Mouse (Mus musculus) ovary, postnatal 36 days (tissue): ENCODE measurements around the gene Sox8.

Source experiments
- DNase-seq: peaks from one replicate; pipeline ENCODE4 v3.0.0; 2022; ENCODE audit warnings: low spot score, mixed read lengths

Sox8 gene

GRCm38 (mm10) chr17:25570648-25571452 is at the start of gene Sox8:
Sox8 (minus strand) TSS chr17:25570686.
- peak; percentile 84 for DNase-seq

- peak; percentile 21 for DNase-seq
Measured at GRCm38 (mm10) chr17:25618508-25619056, 48.1 kb upstream of the Sox8 start.

GRCm38 (mm10) chr17:25614723-25615510 is 44.4 kb upstream of the Sox8 start:
- no peak for DNase-seq

GRCm38 (mm10) chr17:25613323-25613722 is 42.8 kb upstream of the Sox8 start:
- DNase-seq, result no peak

- DNase-seq, result no peak
Measured at GRCm38 (mm10) chr17:25612537-25612936, 42.1 kb upstream of the Sox8 start.

- peak; percentile 18 for DNase-seq
Measured at GRCm38 (mm10) chr17:25610151-25610550, 39.7 kb upstream of the Sox8 start.

GRCm38 (mm10) chr17:25609506-25609828 is 39.0 kb upstream of the Sox8 start:
- DNase-seq, result no peak

GRCm38 (mm10) chr17:25608821-25609505 is 38.5 kb upstream of the Sox8 start:
- no peak for DNase-seq

GRCm38 (mm10) chr17:25608137-25608785 is 37.8 kb upstream of the Sox8 start:
- DNase-seq, result no peak

GRCm38 (mm10) chr17:25604234-25604633 is 33.7 kb upstream of the Sox8 start:
- DNase-seq, result no peak

GRCm38 (mm10) chr17:25602366-25602765 is 31.9 kb upstream of the Sox8 start:
- no peak for DNase-seq

- DNase-seq, result no peak
Measured at GRCm38 (mm10) chr17:25597537-25597936, 27.1 kb upstream of the Sox8 start.

GRCm38 (mm10) chr17:25595495-25595894 is 25.0 kb upstream of the Sox8 start:
- DNase-seq, result no peak

GRCm38 (mm10) chr17:25593411-25594261 is 23.1 kb upstream of the Sox8 start:
- no peak for DNase-seq

GRCm38 (mm10) chr17:25592336-25592735 is 21.9 kb upstream of the Sox8 start:
- DNase-seq, result no peak

- DNase-seq, result no peak
Measured at GRCm38 (mm10) chr17:25590985-25591384, 20.5 kb upstream of the Sox8 start.

- no peak for DNase-seq
Measured at GRCm38 (mm10) chr17:25590068-25590467, 19.6 kb upstream of the Sox8 start.

- DNase-seq, result no peak
Measured at GRCm38 (mm10) chr17:25584646-25585045, 14.2 kb upstream of the Sox8 start.

- no peak for DNase-seq
Measured at GRCm38 (mm10) chr17:25583858-25584257, 13.4 kb upstream of the Sox8 start.

- DNase-seq, result no peak
Measured at GRCm38 (mm10) chr17:25583099-25583498, 12.6 kb upstream of the Sox8 start.

GRCm38 (mm10) chr17:25582076-25582475 is 11.6 kb upstream of the Sox8 start:
- DNase-seq, result no peak
